Mouse (Mus musculus): ENCODE measurements around the gene Cyp2c39. TPM values are rescaled to one million over a fixed set of nuclear protein-coding genes. Genes with fewer than 3 reads are reported as not detected.
"Not testable (repeated sequence)": the region's sequence is repeated elsewhere in the genome, so short reads cannot be mapped to it uniquely, and the experiment has no call there.

The Cyp2c39 gene
- not detected in 2 replicates for total RNA-seq (2017)

GRCm38 (mm10) chr19:39510534-39510933 is at the start of gene Cyp2c39:
Gene Cyp2c39 (plus strand): TSS chr19:39510862.
- no peak for ATAC-seq (replicated peaks; ENCODE audit: low read depth, poor library complexity, severe bottlenecking)

- ATAC-seq (replicated peaks; ENCODE audit: low read depth, poor library complexity, severe bottlenecking), result no peak
These were observed 47.7 kb upstream of the Cyp2c39 start, which contains the start of gene Cyp2c38 for GRCm38 (mm10) chr19:39462941-39463340. Gene Cyp2c38 (minus strand): TSS chr19:39463075.

DNA sequence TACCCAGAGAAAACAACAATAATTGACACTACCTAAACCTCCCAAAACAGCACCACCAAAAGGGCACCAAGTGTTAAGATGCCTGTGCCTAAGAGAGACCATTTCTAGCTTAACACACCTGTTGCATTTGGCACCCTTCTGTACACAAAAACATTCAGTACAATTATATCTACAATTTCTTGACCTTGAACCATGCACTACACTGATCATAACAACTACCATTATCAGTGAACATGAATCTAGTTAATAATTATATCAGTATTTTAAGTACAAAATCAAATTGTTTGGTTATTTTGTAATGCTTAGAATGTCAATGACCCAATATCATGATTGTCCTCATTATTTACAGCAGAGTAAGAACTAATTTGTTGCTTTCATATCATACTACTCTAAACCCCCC is 46.7 kb upstream of the Cyp2c39 start:
- no peak for ATAC-seq (replicated peaks; ENCODE audit: low read depth, poor library complexity, severe bottlenecking)

- not testable (repeated sequence) for ATAC-seq (replicated peaks; ENCODE audit: low read depth, poor library complexity, severe bottlenecking)
These were observed 26.7 kb upstream of the Cyp2c39 start for GRCm38 (mm10) chr19:39483961-39484360.

GRCm38 (mm10) chr19:39506341-39506740 is 4.3 kb upstream of the Cyp2c39 start:
- no peak for ATAC-seq (replicated peaks; ENCODE audit: low read depth, poor library complexity, severe bottlenecking)

DNA sequence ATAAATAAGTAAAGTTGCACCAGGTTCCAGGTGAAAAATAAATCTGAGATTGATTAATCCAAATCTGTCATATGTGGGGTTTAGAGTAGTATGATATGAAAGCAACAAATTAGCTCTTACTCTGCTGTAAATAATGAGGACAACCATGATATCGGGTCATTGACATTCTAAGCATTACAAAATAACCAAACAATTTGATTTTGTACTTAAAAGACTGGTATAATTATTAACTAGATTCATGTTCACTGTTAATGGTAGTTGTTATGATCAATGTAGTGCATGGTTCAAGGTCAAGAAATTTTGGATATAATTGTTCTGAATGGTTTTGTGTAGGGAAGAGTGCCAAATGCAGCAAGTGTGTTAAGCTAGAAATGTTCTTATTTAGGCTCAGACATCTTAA is 1.1 kb upstream of the Cyp2c39 start:
- ATAC-seq (replicated peaks; ENCODE audit: low read depth, poor library complexity, severe bottlenecking), result no peak

Other genes with a start within 250 kb of the Cyp2c39 start
- not detected in 2 replicates for gene Cyp2c29, start 241.5 kb upstream of the Cyp2c39 start, total RNA-seq (2017)
- not detected in 2 replicates for gene Cyp2c38, start 47.8 kb upstream of the Cyp2c39 start, total RNA-seq (2017)
- gene Cyp2c67, start 138.2 kb downstream of the Cyp2c39 start, total RNA-seq (2017), result not detected in 2 replicates
- not detected in 2 replicates for gene Cyp2c68, start 230.2 kb downstream of the Cyp2c39 start, total RNA-seq (2017)